Mouse (Mus musculus): ENCODE measurements around the gene Grid1.

Grid1 gene

DNA sequence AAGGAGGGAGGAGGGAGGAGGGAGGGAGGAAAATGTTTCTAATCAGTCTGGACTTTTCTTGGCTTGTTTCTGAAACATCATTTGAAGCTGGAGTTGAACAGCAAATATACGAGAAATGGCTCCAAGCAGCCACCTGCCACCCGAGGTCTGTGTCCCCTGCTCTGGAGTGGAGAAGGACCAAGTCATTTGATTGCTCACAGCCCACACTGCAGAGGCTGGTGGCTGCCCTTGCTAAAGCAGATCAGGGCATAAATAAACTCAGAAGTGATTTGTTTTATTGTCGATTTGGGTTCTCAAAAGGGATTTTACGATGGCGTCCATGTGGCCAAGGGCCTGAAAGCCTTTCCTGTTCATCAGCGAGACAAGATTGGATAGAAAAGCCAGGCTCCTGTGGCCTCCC is 423.0 kb downstream of the Grid1 start:
- no peak for DNase-seq

DNA sequence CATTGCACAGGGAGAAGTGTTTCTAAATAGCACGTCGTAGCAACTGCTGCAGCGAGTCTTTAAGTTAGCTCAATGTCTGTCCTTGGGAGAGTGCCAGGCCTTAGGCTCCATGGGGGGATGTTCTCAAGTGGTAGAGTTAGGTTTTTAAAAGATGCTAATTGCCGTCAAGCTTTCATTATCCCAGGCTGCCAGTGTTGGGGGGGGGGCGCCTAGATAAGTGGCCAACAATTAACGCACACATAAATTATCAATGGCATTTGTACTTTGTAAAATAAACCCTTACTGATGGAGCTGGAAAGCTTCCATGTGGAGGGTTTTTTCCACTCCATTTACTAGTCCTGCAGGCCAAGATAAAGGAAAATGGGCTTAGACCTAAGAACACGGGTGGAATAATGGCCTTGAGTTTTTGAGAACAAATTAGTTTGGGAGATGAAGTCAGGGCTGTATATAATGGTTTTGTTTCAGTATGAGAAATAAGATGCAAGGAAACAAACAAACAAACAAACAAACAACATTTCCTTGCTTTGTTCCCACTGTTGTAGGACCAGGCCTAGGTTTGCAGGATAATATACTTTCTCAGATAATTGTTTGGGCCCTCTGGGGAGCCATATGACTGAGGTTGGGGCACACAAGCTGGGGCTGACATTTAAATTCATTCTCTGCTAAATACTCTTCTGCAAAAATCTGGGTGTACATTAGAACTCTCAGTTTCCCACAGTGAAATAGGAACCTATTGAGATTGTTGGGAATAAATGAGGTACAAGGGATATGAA is 425.1 kb downstream of the Grid1 start:
- DNase-seq = no peak

DNA sequence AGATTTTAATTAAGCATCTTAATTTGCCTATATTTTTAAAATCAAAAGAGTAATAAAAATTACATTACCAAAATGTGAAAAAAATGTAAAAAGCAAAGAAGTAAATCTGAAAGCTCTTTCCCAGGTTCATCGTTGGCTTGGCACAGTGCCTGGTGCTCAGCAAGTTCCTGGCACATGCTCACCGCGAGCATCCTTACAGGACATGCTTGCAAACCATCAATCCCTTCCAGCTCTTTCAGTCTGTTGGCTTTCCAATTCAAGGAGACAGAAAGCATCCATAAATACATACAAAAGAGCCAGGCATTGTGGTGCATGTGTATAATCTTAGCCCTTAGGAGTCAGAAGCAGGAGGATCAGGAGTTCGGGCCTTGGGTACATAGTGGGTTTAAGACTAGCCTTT is 430.5 kb downstream of the Grid1 start:
- peak; percentile 32 for DNase-seq

GRCm38 (mm10) chr14:35254477-35254876 is 434.6 kb downstream of the Grid1 start:
- no peak for DNase-seq

- no peak for DNase-seq
Measured at GRCm38 (mm10) chr14:35270260-35270659, 450.4 kb downstream of the Grid1 start.

DNA sequence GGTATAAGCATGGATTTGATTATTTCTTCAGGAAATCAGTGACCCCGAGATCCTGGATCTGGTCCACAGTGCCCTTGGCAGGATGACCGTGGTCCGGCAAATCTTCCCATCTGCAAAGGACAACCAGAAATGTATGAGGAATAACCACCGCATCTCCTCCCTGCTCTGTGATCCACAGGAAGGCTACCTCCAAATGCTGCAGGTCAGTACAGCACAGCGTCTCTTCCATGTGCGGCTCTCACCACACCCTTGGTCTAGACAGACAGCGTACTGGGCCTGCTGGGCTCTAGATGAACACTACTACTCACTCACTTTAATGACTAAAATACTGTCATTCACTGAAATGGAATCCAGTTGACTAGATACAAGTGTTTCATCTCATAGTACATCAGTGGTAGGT is 489.3 kb downstream of the Grid1 start:
- DNase-seq = no peak

GRCm38 (mm10) chr14:35313380-35314299 is 493.7 kb downstream of the Grid1 start:
- no peak for DNase-seq

- no peak for DNase-seq
Measured at GRCm38 (mm10) chr14:35326306-35326705, 506.4 kb downstream of the Grid1 start.

GRCm38 (mm10) chr14:35336561-35336960 is 516.7 kb downstream of the Grid1 start:
- no peak for DNase-seq

GRCm38 (mm10) chr14:35356011-35356410 is 536.1 kb downstream of the Grid1 start:
- no peak for DNase-seq

- no peak for DNase-seq
Measured at GRCm38 (mm10) chr14:35356480-35357085, 536.7 kb downstream of the Grid1 start.

- peak; percentile 14 for DNase-seq
Measured at GRCm38 (mm10) chr14:35358136-35358821, 538.4 kb downstream of the Grid1 start.

GRCm38 (mm10) chr14:35365177-35365944 is 545.5 kb downstream of the Grid1 start:
- no peak for DNase-seq

DNA sequence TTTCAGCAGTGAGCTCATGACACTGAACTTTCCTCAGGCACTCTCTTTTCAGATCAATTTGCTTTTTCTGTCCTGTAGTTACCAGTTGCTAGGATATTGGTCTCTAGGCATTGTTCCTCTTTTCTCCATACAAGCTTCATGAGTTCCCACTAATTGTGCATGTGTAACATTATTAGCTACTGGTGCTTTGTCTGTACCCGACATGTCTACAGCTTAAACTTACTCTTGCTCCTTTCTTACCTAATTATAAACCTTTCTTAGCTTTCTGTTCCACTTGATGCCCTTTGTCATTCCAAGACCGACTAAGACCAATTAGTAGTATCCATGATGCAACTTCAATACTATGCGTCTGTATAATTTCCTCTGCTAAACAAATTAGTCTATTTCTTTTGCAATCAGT is 554.5 kb downstream of the Grid1 start:
- no peak for DNase-seq

- DNase-seq = no peak
Measured at GRCm38 (mm10) chr14:35393591-35393990, 573.7 kb downstream of the Grid1 start.

- DNase-seq = no peak
Measured at GRCm38 (mm10) chr14:35404249-35404908, 584.5 kb downstream of the Grid1 start.

GRCm38 (mm10) chr14:35430259-35430658 is 610.4 kb downstream of the Grid1 start:
- DNase-seq = no peak

DNA sequence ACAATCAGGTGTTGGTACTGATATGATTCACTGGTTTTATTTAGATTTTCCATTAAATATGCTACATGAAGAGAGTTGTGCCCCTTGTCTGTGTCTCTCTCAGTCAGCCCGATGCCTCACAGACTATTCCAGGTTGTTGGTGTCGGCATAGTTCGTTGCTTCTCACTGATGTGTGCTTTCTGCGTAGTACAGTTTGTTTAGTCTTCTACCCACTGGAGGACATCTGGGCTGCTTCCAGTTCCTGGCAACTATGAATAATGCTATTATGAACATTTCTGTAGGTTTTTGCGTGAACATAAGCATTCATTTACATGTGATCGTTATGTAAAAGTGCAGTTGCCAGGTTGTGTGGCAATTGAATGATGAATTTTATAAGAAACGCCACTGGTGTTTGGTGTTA is 633.8 kb downstream of the Grid1 start:
- DNase-seq = no peak

DNA sequence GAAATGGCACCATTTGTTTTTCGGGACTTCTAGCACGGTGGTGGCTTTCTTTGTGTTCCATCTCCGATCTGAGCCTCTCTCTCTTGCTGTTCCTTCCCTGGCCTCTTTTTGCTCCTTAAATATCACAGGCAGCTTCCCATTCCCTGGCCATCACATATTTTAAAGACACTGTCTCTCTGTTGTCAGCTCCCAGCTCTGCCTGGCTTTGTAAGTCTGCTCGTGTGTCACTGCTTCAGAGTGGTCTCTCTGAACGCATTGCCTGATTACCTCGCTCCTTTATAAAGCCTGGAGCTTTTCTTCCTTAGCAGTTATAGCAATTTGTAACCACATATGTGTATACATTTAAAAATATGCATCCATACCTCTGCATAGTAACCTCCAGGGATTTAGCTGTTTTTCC is 648.3 kb downstream of the Grid1 start:
- no peak for DNase-seq

GRCm38 (mm10) chr14:35486017-35486416 is 666.1 kb downstream of the Grid1 start:
- DNase-seq = no peak

DNA sequence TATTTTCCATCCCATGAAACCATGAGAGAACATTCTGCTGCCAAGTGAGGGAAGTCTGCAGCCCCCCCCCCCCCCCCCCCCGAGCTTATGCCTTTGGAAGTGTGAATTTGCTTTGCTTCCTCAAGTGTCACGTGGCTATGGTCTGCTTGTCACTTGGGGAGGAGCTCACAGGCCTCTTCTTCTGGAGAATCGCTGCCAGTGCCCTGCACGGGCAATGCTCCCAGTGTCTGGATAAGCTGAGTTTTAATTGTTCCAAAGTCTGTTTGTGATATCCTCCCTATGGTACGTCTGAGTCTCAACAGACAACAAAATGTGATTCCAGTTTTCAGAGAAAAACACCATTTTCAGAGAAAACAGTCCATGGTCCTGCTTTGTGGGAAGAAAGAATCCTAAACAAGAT is 682.4 kb downstream of the Grid1 start:
- no peak for DNase-seq

DNA sequence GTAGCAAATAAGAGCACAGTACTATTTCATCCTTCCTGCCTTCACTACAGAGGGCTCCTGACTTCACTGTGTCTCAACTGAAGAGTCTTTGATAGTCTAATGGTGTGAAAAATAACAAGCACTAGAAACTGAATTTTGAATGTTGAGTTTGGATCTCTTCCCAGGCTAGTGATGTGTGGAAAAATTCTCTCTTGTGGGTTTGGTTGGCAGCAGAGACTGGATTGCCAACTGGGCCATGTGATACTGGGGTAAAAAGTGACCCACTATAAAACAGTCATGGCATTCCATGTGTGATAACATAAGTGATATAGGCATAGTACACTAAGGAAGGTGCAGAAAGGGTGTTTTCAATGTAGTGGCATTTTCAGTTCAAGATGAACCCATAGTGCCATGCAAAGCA is 699.5 kb downstream of the Grid1 start:
- no peak for DNase-seq

All from cerebellum, adult 11 months (tissue).